Mouse (Mus musculus) induced T-regulatory cell, adult 2 months (primary cell): ENCODE results near the gene Ccz1.

Experiments used
- DNase-seq: peaks from one replicate; pipeline ENCODE4 v3.0.0-alpha.2; 2012; ENCODE audit warnings: low read depth

Gene Ccz1

GRCm38 (mm10) chr5:144014551-144015311, at the start of gene Ccz1:
Ccz1 (minus strand) TSS chr5:144014877.
- peak; percentile 89 for DNase-seq

GRCm38 (mm10) chr5:144064093-144064492, 49.4 kb upstream of the Ccz1 start:
- DNase-seq, result no peak

GRCm38 (mm10) chr5:144054340-144054739, 39.7 kb upstream of the Ccz1 start:
- DNase-seq, result no peak

- DNase-seq, result no peak
Observed at GRCm38 (mm10) chr5:144053450-144053849, 38.8 kb upstream of the Ccz1 start.

GRCm38 (mm10) chr5:144051268-144051667, 36.6 kb upstream of the Ccz1 start:
- DNase-seq, result peak; percentile 47

GRCm38 (mm10) chr5:144049881-144050280, 35.2 kb upstream of the Ccz1 start:
- DNase-seq, result no peak

- DNase-seq, result no peak
Observed at GRCm38 (mm10) chr5:144047324-144047723, 32.6 kb upstream of the Ccz1 start.

GRCm38 (mm10) chr5:144043166-144043565, 28.5 kb upstream of the Ccz1 start:
- DNase-seq, result no peak

GRCm38 (mm10) chr5:144040720-144041364, 26.2 kb upstream of the Ccz1 start:
- DNase-seq, result peak; percentile 87

- DNase-seq, result no peak
Observed at GRCm38 (mm10) chr5:144039886-144040285, 25.2 kb upstream of the Ccz1 start.

GRCm38 (mm10) chr5:144039156-144039675, 24.5 kb upstream of the Ccz1 start:
- no peak for DNase-seq

GRCm38 (mm10) chr5:144036952-144037351, 22.3 kb upstream of the Ccz1 start:
- no peak for DNase-seq

- DNase-seq, result no peak
Observed at GRCm38 (mm10) chr5:144034567-144034966, 19.9 kb upstream of the Ccz1 start.

- no peak for DNase-seq
Observed at GRCm38 (mm10) chr5:144032491-144032890, 17.8 kb upstream of the Ccz1 start.

GRCm38 (mm10) chr5:144026620-144027263, 12.1 kb upstream of the Ccz1 start, which contains the start of gene Ocm:
Ocm (minus strand) TSS chr5:144026670.
- DNase-seq, result no peak

GRCm38 (mm10) chr5:144015845-144016244, 1.2 kb upstream of the Ccz1 start:
- no peak for DNase-seq

GRCm38 (mm10) chr5:144015312-144015650, 604 bp upstream of the Ccz1 start:
- no peak for DNase-seq

- DNase-seq, result peak; percentile 39
Observed at GRCm38 (mm10) chr5:144013366-144014134, 1.1 kb downstream of the Ccz1 start.

GRCm38 (mm10) chr5:144002461-144003192, 12.1 kb downstream of the Ccz1 start:
- DNase-seq, result no peak

- DNase-seq, result peak; percentile 20
Observed at GRCm38 (mm10) chr5:143999409-143999808, 15.3 kb downstream of the Ccz1 start.

- DNase-seq, result no peak
Observed at GRCm38 (mm10) chr5:143994632-143995365, 19.9 kb downstream of the Ccz1 start.
